Mouse (Mus musculus) T-helper 1 cell (primary cell): ENCODE measurements around the gene Tagln2.

Source experiments
- in situ Hi-C: fragments of 300-600 bp; cut with MboI, MseI; formaldehyde crosslinking; loops from one replicate; pipeline ENCODE4 v1.15.1; 2025; ENCODE audit warnings: high pct_unique_total_duplicates

Tagln2 gene

GRCm38 (mm10) chr1:172499765-172500441, at the start of gene Tagln2:
Gene Tagln2, plus strand, starts transcription at chr1:172500047.
- in situ Hi-C loops: loop anchor here (10.0 kb wide), 1 partner anchor 675 kb away; no protein-coding TSS in a partner anchor

DNA sequence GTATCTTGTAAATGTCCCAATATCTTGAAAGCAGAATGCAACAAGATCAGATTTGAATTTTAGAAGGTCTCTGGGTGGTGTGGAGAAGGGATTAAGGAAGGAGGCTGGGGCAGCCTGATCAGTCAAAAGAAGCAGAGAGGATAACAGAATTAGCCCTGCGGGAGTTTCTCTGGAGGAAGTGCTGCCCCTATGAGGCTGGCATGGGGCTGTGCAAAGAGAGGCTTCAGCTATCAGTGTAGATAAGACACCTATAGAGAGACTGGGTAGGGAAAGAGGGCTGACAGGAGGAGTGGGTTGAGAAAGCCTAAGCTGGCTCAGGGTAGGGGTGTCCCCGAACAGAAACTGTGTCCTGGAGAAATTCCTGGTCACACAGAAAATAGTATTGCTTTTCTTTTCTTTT, 49.6 kb upstream of the Tagln2 start:
- in situ Hi-C loops: no loop called here

DNA sequence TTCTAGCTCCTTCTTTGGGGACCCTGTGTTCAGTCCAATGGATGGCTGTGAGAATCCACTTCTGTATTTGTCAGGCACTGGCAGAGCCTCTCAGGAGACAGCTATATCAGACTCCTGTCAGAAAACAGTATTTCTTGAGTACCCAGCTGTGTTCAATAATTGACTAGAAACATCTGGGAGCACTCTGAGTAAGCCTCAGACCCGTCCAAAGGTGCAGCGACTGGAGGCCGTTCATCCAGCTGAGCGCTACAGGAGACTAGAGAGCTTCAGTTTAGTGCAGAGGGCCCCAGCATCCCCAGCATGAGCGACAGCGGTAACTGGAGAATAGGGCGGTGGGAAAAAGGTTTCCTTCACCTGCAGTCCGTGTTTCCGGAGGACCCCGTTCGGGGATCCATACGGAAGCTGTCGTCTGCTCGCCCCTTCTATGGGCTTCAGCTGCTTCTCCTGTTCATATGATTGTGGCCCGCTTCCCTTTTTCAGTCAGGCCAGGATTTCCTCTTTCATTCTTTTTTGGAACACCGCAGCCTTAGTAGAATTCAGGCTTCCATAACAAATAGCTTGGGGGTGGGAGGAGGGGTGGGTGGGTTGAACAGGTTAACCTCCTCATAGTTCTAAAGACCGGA, 48.9 kb upstream of the Tagln2 start:
- in situ Hi-C loops: no loop called here

- in situ Hi-C loops: no loop called here
These were observed 46.9 kb upstream of the Tagln2 start for GRCm38 (mm10) chr1:172452911-172453310.

GRCm38 (mm10) chr1:172453810-172454209, 46.0 kb upstream of the Tagln2 start:
- in situ Hi-C loops: no loop called here

DNA sequence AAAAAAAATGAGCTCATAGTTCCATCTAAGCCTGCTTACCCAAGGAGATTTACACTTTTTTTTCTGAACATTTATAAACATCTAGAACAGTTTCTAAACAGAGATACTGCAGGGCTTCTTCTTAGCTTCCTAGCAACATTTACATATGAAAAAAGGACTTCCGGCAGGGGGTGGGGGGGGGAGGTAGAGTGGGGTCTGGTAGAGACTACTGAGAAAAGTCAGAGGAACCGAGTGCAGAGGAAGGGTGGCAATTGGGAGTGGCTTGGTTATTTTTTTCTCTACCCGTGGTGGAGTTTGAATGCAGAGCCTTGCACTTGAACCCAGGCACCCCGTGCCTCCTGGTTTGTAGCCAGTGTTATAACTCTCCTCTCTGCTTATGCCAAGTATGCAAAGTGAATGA, 44.4 kb upstream of the Tagln2 start:
- in situ Hi-C loops: no loop called here

DNA sequence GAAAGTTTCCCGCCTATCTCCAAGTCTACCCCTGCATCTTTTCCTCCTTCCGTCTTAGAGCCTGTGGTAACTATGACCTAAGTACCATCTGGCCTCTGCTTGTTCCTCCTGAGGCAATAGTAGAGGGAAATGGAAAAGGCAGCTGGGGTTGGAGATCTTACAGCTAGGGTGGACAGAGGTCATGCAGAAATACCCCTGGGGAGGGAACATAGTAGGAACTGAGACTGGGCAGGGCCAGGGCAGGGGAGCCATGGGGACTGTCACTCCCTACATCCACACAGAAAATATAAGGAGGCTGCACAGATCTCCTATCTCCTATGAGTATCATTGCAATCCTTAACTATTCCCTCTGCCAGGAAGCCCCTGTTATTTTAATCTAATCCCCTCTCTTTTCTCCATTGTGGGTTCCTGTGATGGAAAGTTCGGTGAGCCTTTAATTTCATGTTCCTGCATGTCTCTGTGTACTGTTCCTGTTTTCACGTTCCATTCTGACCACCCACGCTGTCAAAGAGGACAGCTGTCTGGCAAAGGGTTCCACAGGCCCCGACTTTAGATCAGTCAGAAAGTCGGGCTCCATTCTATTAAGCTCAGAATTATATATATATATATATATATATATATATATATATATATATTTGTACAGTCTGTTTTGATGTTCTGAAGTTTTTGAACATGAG, 43.7 kb upstream of the Tagln2 start:
- in situ Hi-C loops: no loop called here

DNA sequence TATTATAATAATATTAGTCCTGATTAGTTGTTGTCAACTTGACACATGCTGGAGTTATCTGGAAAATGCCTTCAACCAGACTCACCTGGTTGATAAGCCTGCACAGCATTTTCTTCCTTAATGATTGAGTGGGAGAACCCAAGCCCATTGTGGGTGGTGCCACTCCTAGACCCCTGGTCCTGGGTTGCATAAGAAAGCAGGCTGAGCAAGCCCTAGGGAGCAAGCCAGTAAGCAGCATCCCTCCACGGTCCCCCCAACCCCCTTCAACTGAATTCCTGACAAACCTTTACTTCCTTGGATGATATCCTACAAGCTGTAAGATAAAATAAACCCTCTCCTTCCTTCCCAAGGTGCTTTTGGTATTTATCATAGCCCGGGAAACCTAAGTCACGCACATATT, 42.7 kb upstream of the Tagln2 start:
- in situ Hi-C loops: no loop called here

DNA sequence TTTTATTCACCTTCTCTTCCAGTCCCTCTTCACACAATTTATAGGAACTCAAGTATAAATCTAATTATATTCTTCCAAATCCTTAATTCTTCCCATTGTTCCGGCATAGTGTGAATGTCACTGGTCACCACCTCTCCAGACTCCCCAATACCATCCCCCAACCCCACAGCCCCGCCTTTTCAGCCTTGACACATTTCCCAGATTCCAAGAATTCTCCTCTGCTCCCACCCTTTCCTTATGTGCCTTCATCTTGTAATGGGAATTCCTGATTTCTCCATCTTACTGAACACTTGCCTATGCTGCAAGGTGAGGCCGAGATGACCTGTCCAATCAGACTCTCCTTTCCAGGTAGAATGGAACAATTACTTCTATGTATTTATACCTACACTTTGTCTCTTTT, 41.8 kb upstream of the Tagln2 start:
- in situ Hi-C loops: no loop called here

- in situ Hi-C loops: no loop called here
These were observed 38.2 kb upstream of the Tagln2 start for GRCm38 (mm10) chr1:172461602-172462001.

DNA sequence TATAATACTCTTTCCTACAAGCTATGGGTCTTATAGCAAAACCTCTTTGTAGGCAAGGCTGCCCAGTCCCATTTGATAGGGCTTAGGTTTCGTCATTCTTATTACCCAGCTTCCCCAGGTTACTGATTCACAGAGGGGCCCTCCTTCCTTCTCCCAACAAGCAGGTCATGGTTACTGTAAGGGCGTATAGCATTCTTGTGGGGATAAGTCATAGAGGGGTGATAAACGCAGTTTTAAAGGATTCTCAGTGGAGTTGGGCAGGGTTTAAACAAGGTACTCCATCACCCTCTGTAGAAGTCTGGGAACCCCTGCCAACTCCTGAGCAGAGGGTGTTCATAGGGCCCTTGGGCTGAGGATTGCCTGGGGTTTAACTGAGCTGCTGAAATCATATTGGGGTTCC, 37.3 kb upstream of the Tagln2 start:
- in situ Hi-C loops: no loop called here

- in situ Hi-C loops: no loop called here
These were observed 36.2 kb upstream of the Tagln2 start for GRCm38 (mm10) chr1:172463387-172464333.

GRCm38 (mm10) chr1:172468301-172468877, 31.5 kb upstream of the Tagln2 start:
- in situ Hi-C loops: no loop called here

- in situ Hi-C loops: no loop called here
These were observed 30.5 kb upstream of the Tagln2 start for GRCm38 (mm10) chr1:172469373-172469772.

DNA sequence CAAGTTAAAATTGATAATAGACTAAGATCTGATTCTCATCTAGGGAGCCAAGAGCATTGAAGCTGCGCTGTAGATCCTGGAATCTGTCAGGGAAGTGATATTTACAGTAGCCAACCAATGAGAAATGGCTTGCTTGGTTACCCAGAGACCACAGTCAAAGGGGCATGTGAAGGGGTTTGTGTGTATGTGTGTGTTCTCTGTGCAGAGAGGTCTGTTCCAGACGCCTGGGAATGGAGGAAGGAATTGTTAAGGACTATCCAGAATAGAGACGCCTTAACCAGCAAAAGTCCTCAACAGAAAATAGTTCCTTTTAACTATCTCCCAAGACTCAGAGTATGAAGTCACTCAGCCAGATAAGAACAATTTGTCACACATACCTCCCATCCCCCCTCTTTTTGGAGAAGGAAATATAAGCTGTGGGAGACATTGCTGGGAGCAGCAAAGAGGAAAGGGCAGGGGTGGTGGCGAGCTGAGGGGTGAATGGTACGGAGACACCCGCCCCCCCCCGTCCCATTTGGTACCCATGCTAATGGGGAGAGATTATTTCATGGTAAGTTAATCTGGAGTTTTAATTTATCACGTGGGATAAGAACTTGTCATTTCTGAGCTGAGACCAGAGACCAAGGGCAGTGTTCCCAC, 29.9 kb upstream of the Tagln2 start:
- in situ Hi-C loops: no loop called here

DNA sequence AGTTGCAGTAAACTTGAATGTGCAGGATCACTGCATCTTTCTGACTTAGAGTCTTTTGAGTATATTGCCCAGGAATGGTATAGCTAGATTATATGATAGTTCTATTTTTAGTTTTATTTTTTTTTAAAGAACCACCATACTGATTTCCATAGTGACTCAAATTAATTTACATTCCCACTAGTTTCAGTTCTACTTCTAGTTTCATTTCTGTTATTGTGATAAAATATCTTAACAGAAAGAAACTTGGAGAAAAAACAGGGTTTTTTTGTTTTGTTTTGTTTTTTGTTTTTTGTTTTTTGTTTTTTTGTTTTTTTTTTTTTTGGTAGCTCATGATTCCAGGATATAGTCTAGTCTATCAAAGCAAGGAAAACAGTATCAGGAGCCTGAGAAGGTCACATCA, 26.9 kb upstream of the Tagln2 start:
- in situ Hi-C loops: no loop called here

DNA sequence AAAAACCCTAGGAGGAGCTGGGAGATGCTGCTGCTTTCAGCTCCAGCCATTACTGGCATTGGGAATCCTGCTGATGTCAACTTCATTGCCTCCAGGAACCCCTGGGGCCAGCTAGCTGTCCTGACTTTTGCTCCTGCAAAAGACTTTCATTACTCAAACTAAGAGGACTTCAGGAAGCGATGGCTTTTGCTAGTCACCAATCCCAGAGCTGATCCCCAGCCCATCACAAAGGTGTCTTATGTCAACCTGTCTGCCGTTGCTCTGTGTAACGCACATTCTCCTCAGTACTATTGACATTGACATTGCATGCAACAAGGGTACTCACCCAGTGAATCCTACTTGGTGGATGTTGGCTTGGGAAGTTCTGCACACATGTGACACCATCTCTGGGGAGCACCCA, 25.7 kb upstream of the Tagln2 start:
- in situ Hi-C loops: no loop called here

GRCm38 (mm10) chr1:172475054-172475741, 24.6 kb upstream of the Tagln2 start, which contains the start of gene Slamf9:
Gene Slamf9, plus strand, starts transcription at chr1:172475358.
- in situ Hi-C loops: no loop called here

DNA sequence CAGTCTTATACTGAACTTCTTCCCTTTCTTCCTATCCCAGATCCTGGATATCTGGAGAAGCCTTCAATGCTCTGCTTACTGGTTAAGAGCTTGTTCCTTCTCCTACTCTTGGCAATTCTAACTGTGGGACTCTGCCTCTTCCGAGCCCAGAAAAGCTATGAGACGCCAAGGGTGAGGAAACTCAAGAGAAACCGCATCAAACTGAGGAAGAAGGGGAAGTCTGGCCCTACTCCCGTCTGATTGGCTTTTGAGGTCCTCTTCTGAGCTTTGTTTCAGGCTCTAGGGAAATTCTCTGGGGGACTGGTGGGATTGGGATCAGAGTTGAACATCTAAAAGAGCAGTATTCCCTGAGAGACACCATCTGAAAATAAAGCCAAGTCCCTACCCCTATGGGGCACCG, 21.8 kb upstream of the Tagln2 start:
- in situ Hi-C loops: no loop called here

GRCm38 (mm10) chr1:172480376-172480775, 19.5 kb upstream of the Tagln2 start:
- in situ Hi-C loops: loop anchor here (5.0 to 10.0 kb wide), 2 partner anchors 68 to 426 kb away; partner anchors contain the start of gene Nhlh1
